Mouse (Mus musculus): ENCODE measurements around the gene Gucy2g. TPM values are rescaled to one million over a fixed set of nuclear protein-coding genes. Genes with fewer than 3 reads are reported as not detected.
"Not testable (repeated sequence)": the region's sequence is repeated elsewhere in the genome, so short reads cannot be mapped to it uniquely, and the experiment has no call there.

Gucy2g gene
- polyA plus RNA-seq, 1 experiment from 2014 or later: 0.05 TPM

DNA sequence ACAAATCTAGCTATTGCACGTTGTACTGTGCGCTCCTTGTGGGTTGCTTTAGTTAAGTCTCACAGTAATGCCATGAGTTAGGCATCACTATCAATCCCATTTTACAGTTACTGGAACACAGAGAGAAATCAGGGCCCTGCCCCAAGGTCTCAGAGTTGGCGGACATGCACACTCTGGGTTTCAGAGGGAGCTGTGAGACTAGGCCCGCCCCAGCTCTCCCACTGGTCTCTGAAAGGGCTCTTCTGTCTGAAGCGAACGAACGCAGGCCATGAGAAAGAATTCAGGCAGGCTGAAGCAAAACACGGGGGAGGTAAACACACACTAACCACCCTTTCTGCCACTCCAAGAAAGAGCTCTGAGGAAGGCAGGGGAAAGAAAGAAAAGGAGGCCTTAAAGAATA lies 82.4 kb downstream of the Gucy2g start:
- ATAC-seq (ENCODE audit: low FRiP score, low TSS enrichment): no peak
- Histone ChIP-seq H3K4me2 (replicated peaks; ENCODE audit: low read depth, low read length) (no peak overlapping the region), H3K9ac (ENCODE audit: low read depth, low read length) (no peak overlapping the region), H3K27ac (ENCODE audit: low read depth, low read length) (no peak overlapping the region), H3K27me3 (ENCODE audit: control insufficient read depth, insufficient read depth, low read length) (no peaks in the 10 kb centered on the region), H3K9me3 (ENCODE audit: control insufficient read depth, low read length) (no peaks in the 10 kb centered on the region), H3K4me1 (ENCODE audit: control insufficient read depth, insufficient read depth, low read length) (peaks cover 2% of the 10 kb centered on the region; the same call in 1 of the 2 replicates), H3K36me3 (ENCODE audit: control insufficient read depth, insufficient read depth, low read length) (no peaks in the 10 kb centered on the region), H3K4me3 (ENCODE audit: low read length) (no peak overlapping the region)
- WGBS: 58% methylated on average over 8 of the region's 8 CpGs

DNA sequence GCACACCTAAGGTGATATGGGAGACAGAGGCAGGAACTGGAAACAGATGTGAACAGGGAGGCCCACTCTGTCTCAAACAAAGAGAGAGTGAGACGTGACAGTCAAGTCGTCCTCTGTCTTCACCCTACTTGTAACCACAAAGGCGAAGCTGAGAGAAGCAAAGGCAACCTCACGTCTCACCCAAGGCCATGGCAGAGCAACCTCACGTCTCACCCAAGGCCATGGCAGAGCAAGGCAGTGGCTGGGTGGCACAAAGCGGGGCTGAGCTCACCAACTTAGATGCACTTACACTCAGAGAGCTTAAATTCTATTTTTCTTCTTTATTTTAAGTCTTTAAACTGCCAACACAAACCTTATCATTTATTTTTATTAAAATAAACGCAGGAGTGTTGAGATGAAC lies 84.0 kb downstream of the Gucy2g start:
- no peak overlapping the region for H3K4me2 ChIP-seq (replicated peaks; ENCODE audit: low read depth, low read length)
- no peak overlapping the region for H3K27ac ChIP-seq (ENCODE audit: low read depth, low read length)
- no peaks in the 10 kb centered on the region for H3K9me3 ChIP-seq (ENCODE audit: control insufficient read depth, low read length)
- H3K27me3 ChIP-seq (ENCODE audit: control insufficient read depth, insufficient read depth, low read length): no peaks in the 10 kb centered on the region
- peaks cover 2% of the 10 kb centered on the region; the same call in 1 of the 2 replicates for H3K4me1 ChIP-seq (ENCODE audit: control insufficient read depth, insufficient read depth, low read length)
- H3K36me3 ChIP-seq (ENCODE audit: control insufficient read depth, insufficient read depth, low read length): no peaks in the 10 kb centered on the region
- WGBS: 85% methylated on average over 7 of the region's 7 CpGs
- H3K9ac ChIP-seq (ENCODE audit: low read depth, low read length): no peak overlapping the region
- ATAC-seq (ENCODE audit: low FRiP score, low TSS enrichment): no peak
- no peak overlapping the region for H3K4me3 ChIP-seq (ENCODE audit: low read length)

DNA sequence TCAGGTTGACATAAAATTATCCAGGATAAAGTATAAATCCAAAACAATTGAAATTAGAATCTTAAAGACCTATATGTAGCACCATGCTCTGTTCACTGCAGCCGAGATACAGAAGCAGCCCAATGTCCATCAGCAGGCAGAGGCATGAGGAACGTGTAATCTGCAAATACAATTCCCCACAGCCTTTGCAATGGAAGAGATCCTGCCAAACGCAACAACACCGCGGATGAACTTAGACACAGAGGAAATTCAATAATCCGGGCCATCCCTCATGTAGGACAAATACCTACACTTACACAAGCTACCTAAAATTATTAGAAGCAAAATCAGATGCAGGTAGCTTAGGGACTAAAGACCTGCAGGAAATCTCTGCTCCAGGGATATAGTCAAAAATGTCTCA lies 88.1 kb downstream of the Gucy2g start:
- H3K4me3 ChIP-seq (ENCODE audit: low read length): no peak overlapping the region
- H3K27me3 ChIP-seq (ENCODE audit: control insufficient read depth, insufficient read depth, low read length): no peaks in the 10 kb centered on the region
- no peak overlapping the region for H3K27ac ChIP-seq (ENCODE audit: low read depth, low read length)
- H3K9ac ChIP-seq (ENCODE audit: low read depth, low read length): no peak overlapping the region
- H3K4me2 ChIP-seq (replicated peaks; ENCODE audit: low read depth, low read length): no peak overlapping the region
- peaks cover 2% of the 10 kb centered on the region; the same call in 1 of the 2 replicates for H3K4me1 ChIP-seq (ENCODE audit: control insufficient read depth, insufficient read depth, low read length)
- H3K36me3 ChIP-seq (ENCODE audit: control insufficient read depth, insufficient read depth, low read length): no peaks in the 10 kb centered on the region
- 92% methylated on average over 6 of the region's 6 CpGs for WGBS
- no peak for ATAC-seq (ENCODE audit: low FRiP score, low TSS enrichment)
- H3K9me3 ChIP-seq (ENCODE audit: control insufficient read depth, low read length): no peaks in the 10 kb centered on the region

DNA sequence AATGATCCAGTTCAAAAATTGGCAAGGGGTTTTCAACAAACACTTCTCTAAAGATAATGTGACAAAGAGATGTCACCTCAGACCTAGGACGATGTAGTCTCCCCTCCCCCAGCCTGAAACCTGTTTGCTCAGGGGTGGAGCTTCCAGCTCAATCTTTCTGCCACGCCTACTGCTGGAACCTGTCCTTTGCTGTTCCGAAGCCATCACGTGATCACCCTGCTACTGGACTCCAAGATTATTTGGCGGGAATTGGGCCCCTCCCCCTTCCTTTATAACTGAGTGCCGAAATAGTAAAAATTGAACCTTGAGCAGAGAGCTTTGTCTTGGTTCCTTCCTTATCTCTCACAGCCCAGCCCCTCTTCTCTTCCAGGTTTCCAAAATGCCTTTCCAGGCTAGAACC lies 88.8 kb downstream of the Gucy2g start:
- H3K9me3 ChIP-seq (ENCODE audit: control insufficient read depth, low read length); H3K27me3 ChIP-seq (ENCODE audit: control insufficient read depth, insufficient read depth, low read length); H3K9ac ChIP-seq (ENCODE audit: low read depth, low read length); H3K36me3 ChIP-seq (ENCODE audit: control insufficient read depth, insufficient read depth, low read length); ATAC-seq (ENCODE audit: low FRiP score, low TSS enrichment); H3K4me2 ChIP-seq (replicated peaks; ENCODE audit: low read depth, low read length); H3K27ac ChIP-seq (ENCODE audit: low read depth, low read length); H3K4me1 ChIP-seq (ENCODE audit: control insufficient read depth, insufficient read depth, low read length); H3K4me3 ChIP-seq (ENCODE audit: low read length): not testable (repeated sequence)
- 71% methylated on average over 5 of the region's 6 CpGs for WGBS

DNA sequence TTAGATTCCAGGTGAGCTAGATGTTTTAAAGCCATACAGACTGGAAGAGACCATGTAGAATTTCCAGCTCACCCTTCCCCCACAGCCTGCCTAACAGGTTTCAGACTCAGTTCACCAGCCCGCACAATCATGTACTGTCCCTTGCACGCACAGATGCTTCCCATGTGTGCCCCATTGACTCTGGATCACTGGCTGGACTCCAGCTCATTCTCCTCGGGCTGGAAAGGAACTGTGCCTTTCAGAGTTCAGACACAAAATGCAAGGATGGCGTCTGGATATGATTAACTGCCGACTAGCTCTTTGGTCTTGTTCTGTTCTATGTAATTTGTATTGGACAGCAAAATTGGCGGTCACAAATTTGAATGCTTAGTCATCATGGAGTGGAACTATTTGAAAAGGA lies 91.4 kb downstream of the Gucy2g start:
- no peak for ATAC-seq (ENCODE audit: low FRiP score, low TSS enrichment)
- WGBS: 71% methylated on average over 6 of the region's 6 CpGs

DNA sequence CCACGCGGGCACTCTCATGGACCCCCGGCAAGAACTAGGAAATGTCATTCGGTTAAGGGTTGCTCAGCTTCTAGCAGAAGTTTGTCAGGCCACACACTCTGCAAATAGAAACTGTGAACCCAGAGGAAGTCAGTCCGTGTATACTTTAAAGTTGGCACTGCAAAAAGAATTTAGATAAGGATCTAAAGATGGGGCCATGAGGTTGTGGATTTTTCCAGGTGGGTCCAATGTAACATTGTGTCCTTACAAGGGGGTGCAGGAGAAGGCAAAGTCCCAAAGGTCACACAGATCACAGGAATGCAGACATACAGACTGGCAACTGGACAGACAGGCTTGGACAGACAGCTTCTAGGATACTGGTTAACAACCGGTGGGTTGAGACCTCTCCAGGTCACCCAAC lies 92.9 kb downstream of the Gucy2g start:
- no peak for ATAC-seq (ENCODE audit: low FRiP score, low TSS enrichment)
- no peak overlapping the region for H3K27ac ChIP-seq (ENCODE audit: low read depth, low read length)
- 76% methylated on average over 6 of the region's 6 CpGs for WGBS
- H3K9me3 ChIP-seq (ENCODE audit: control insufficient read depth, low read length): no peaks in the 10 kb centered on the region
- no peak overlapping the region for H3K4me2 ChIP-seq (replicated peaks; ENCODE audit: low read depth, low read length)
- H3K36me3 ChIP-seq (ENCODE audit: control insufficient read depth, insufficient read depth, low read length): no peaks in the 10 kb centered on the region
- H3K4me3 ChIP-seq (ENCODE audit: low read length): no peak overlapping the region
- no peak overlapping the region for H3K9ac ChIP-seq (ENCODE audit: low read depth, low read length)
- H3K4me1 ChIP-seq (ENCODE audit: control insufficient read depth, insufficient read depth, low read length): peaks cover 3% of the 10 kb centered on the region; the same call in 1 of the 2 replicates
- H3K27me3 ChIP-seq (ENCODE audit: control insufficient read depth, insufficient read depth, low read length): no peaks in the 10 kb centered on the region

More for the DNA sequence above, 91.4 kb downstream of the Gucy2g start:
- no peaks in the 10 kb centered on the region for H3K9me3 ChIP-seq (ENCODE audit: control insufficient read depth, low read length)
- H3K9ac ChIP-seq (ENCODE audit: low read depth, low read length): no peak overlapping the region
- no peak overlapping the region for H3K4me3 ChIP-seq (ENCODE audit: low read length)
- H3K27me3 ChIP-seq (ENCODE audit: control insufficient read depth, insufficient read depth, low read length): no peaks in the 10 kb centered on the region
- H3K36me3 ChIP-seq (ENCODE audit: control insufficient read depth, insufficient read depth, low read length): no peaks in the 10 kb centered on the region
- H3K27ac ChIP-seq (ENCODE audit: low read depth, low read length): no peak overlapping the region
- 0 out of 2 replicates have a peak, but pooled peaks cover 3% of the 10 kb centered on the region for H3K4me1 ChIP-seq (ENCODE audit: control insufficient read depth, insufficient read depth, low read length)
- H3K4me2 ChIP-seq (replicated peaks; ENCODE audit: low read depth, low read length): no peak overlapping the region

Small RNA genes lying within 50 kb of the gene (microRNA-seq; reads per million reads assigned to microRNA genes)
- gene Mir6715: not detected

Other genes starting within 250 kb of the Gucy2g start
- gene Gpam, start 114.0 kb downstream of the Gucy2g start, polyA plus RNA-seq (2014; fragmentation: Nextera tagmentation; extraction: Ambion mirVana): 11.8 and 22.2 TPM in 2 replicates
- gene Tectb, start 60.5 kb downstream of the Gucy2g start, polyA plus RNA-seq (2014; fragmentation: Nextera tagmentation; extraction: Ambion mirVana): not detected in 2 replicates
- 26.3 and 38.1 TPM in 2 replicates for gene Acsl5, start 10.7 kb upstream of the Gucy2g start, polyA plus RNA-seq (2014; fragmentation: Nextera tagmentation; extraction: Ambion mirVana)
- 83.0 and 110 TPM in 2 replicates for gene Zdhhc6, start 74.8 kb upstream of the Gucy2g start, polyA plus RNA-seq (2014; fragmentation: Nextera tagmentation; extraction: Ambion mirVana)
- gene Vti1a, start 75.1 kb upstream of the Gucy2g start, polyA plus RNA-seq (2014; fragmentation: Nextera tagmentation; extraction: Ambion mirVana): 17.0 and 25.7 TPM in 2 replicates

All from kidney, embryonic 14.5 days (tissue).